Mouse (Mus musculus): ENCODE measurements around the gene Tmem151b. TPM values are rescaled to one million over a fixed set of nuclear protein-coding genes. Genes with fewer than 3 reads are reported as not detected.

Tmem151b gene
- polyA plus RNA-seq, 1 experiment from 2014 or later = 2.1 TPM

DNA sequence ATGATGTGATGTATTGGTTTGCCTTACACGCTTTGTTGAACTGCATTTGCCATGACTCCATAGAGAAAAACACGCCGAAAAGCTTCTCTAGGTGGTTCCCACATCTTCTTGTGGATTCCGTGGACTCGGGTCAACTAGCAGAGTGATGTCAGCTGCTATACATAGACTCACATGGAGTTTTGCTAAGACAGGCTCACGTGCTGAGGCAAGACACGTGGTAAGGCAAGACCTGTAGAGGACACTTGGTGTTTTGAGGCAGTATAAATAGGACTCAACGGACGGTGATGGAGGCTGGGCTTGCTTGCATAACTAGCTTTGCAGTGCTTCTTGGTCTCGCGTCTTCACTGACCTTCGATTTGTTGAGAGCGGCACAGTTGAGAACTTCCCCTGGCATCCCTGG, 51.1 kb downstream of the Tmem151b start:
- Histone ChIP-seq H3K27ac (ENCODE audit: low read length) (no peak overlapping the region), H3K9ac (ENCODE audit: low read length) (no peak overlapping the region), H3K4me1 (ENCODE audit: control insufficient read depth, insufficient read depth, low read length) (0 out of 2 replicates have a peak, but pooled peaks cover 5% of the 10 kb centered on the region), H3K4me2 (ENCODE audit: low read depth, low read length) (no peak overlapping the region), H3K27me3 (ENCODE audit: control insufficient read depth, insufficient read depth, low read length) (no peaks in the 10 kb centered on the region), H3K36me3 (ENCODE audit: control insufficient read depth, insufficient read depth, low read length) (no peaks in the 10 kb centered on the region), H3K4me3 (replicated peaks; ENCODE audit: low read length) (no peak overlapping the region), H3K9me3 (replicated peaks; ENCODE audit: control insufficient read depth, low read length) (no peaks in the 10 kb centered on the region)
- ATAC-seq (ENCODE audit: insufficient read depth, low FRiP score) = no peak
- 79% methylated on average over 13 of the region's 13 CpGs for WGBS

DNA sequence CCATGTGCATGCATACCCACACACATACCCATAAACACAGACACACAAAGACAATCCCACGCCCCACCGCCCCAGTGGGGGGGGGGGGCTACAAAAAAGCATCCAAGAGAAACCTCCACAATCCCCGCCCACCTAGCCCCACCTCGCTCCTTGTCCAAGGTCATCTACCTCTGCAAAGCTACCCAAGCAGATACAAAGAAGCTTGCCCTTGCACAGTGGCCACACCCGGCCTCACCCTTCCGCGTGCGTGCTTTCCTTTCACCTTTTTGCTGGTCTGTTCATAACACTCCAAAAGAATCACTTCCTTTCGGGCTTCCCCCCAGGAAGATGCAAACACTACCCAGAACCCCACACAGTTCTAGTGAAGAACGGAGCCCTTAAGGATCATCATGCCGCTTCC, 54.1 kb downstream of the Tmem151b start:
- Histone ChIP-seq H3K4me1 (ENCODE audit: control insufficient read depth, insufficient read depth, low read length) (0 out of 2 replicates have a peak, but pooled peaks cover 5% of the 10 kb centered on the region), H3K27me3 (ENCODE audit: control insufficient read depth, insufficient read depth, low read length) (no peaks in the 10 kb centered on the region), H3K9ac (ENCODE audit: low read length) (no peak overlapping the region), H3K4me3 (replicated peaks; ENCODE audit: low read length) (no peak overlapping the region), H3K27ac (ENCODE audit: low read length) (no peak overlapping the region), H3K4me2 (ENCODE audit: low read depth, low read length) (no peak overlapping the region), H3K36me3 (ENCODE audit: control insufficient read depth, insufficient read depth, low read length) (no peaks in the 10 kb centered on the region), H3K9me3 (replicated peaks; ENCODE audit: control insufficient read depth, low read length) (no peaks in the 10 kb centered on the region)
- 60% methylated on average over 11 of the region's 11 CpGs for WGBS
- peak; percentile 73 for ATAC-seq (ENCODE audit: insufficient read depth, low FRiP score)

Other genes with a start within 250 kb of the Tmem151b start
- gene Cdc5l, start 115.9 kb downstream of the Tmem151b start, polyA plus RNA-seq (2015; fragmentation: Nextera tagmentation; extraction: Ambion mirVana) = 51.0 and 54.2 TPM in 2 replicates
- 0.08 and 0.41 TPM in 2 replicates for gene Spats1, start 74.3 kb downstream of the Tmem151b start, polyA plus RNA-seq (2015; fragmentation: Nextera tagmentation; extraction: Ambion mirVana)
- 17.0 and 18.6 TPM in 2 replicates for gene Aars2, start 42.8 kb downstream of the Tmem151b start, polyA plus RNA-seq (2015; fragmentation: Nextera tagmentation; extraction: Ambion mirVana)
- gene Tcte1, start 26.2 kb downstream of the Tmem151b start, polyA plus RNA-seq (2015; fragmentation: Nextera tagmentation; extraction: Ambion mirVana) = 0.25 and 0.28 TPM in 2 replicates
- gene Nfkbie, start 6.0 kb upstream of the Tmem151b start, polyA plus RNA-seq (2015; fragmentation: Nextera tagmentation; extraction: Ambion mirVana) = 4.2 and 4.4 TPM in 2 replicates
- 115 and 117 TPM in 2 replicates for gene Slc35b2, start 14.2 kb upstream of the Tmem151b start, polyA plus RNA-seq (2015; fragmentation: Nextera tagmentation; extraction: Ambion mirVana)
- 1,400 and 1,468 TPM in 2 replicates for gene Hsp90ab1, start 23.6 kb upstream of the Tmem151b start, polyA plus RNA-seq (2015; fragmentation: Nextera tagmentation; extraction: Ambion mirVana)
- gene Slc29a1, start 49.9 kb upstream of the Tmem151b start, polyA plus RNA-seq (2015; fragmentation: Nextera tagmentation; extraction: Ambion mirVana) = 85.3 and 90.0 TPM in 2 replicates
- gene Mymx, start 52.4 kb upstream of the Tmem151b start, polyA plus RNA-seq (2015; fragmentation: Nextera tagmentation; extraction: Ambion mirVana) = 0.67 and 3.5 TPM in 2 replicates
- 0.36 and 0.45 TPM in 2 replicates for gene Capn11, start 109.6 kb upstream of the Tmem151b start, polyA plus RNA-seq (2015; fragmentation: Nextera tagmentation; extraction: Ambion mirVana)
- gene Mrpl14, start 136.6 kb upstream of the Tmem151b start, polyA plus RNA-seq (2015; fragmentation: Nextera tagmentation; extraction: Ambion mirVana) = 142 and 152 TPM in 2 replicates
- 33.6 and 34.4 TPM in 2 replicates for gene Tmem63b, start 137.2 kb upstream of the Tmem151b start, polyA plus RNA-seq (2015; fragmentation: Nextera tagmentation; extraction: Ambion mirVana)
- gene 1600014C23Rik, start 184.2 kb upstream of the Tmem151b start, polyA plus RNA-seq (2015; fragmentation: Nextera tagmentation; extraction: Ambion mirVana) = not detected in 2 replicates

All from stomach, embryonic 16.5 days (tissue).